Comparison of ENCODE assay signal across 8 mouse cellular contexts in genomic region chr12:80843651-80844444, GRCm38 (mm10). TPM values are rescaled to one million over a fixed set of nuclear protein-coding genes. Genes with fewer than 3 reads are reported as not detected.
DNase-seq lines count a peak whose midpoint lies in the region; ATAC-seq and TF ChIP-seq lines count a peak whose summit lies in the region.

No protein-coding gene starts in this region.

- H3K9ac ChIP-seq in neural tube, embryonic 13.5 days, result no peak overlapping the region
- H3K9ac ChIP-seq in heart, embryonic 14.5 days (ENCODE audit: low read length), result no peak overlapping the region

- no peak for DNase-seq in neural tube, embryonic 10.5 days (ENCODE audit: extremely low spot score, low spot score)
- DNase-seq in kidney, postnatal 4 days, result peak; percentile 36 to 52
- no peak for DNase-seq in layer of hippocampus, adult 8-10 months (ENCODE audit: low spot score in 2 of 2)
- DNase-seq in layer of hippocampus, postnatal 36 days, result no peak

- no peak for TF ChIP-seq CTCF in small intestine, adult 2 months (IDR thresholded peaks at IDR 0.05; ENCODE audit: extremely low read depth, insufficient read length, insufficient replicate concordance, low read depth, low read length)

- no peak overlapping the region for H3K4me2 ChIP-seq in neural tube, embryonic 13.5 days
- H3K4me2 ChIP-seq in heart, embryonic 14.5 days (ENCODE audit: low read length), result no peak overlapping the region

- TF ChIP-seq POLR2A in small intestine, adult 2 months (IDR thresholded peaks at IDR 0.05; ENCODE audit: low read depth, low read length), result no peak

- H3K27me3 ChIP-seq in neural tube, embryonic 13.5 days, result no peaks in the 10 kb centered on the region
- no peaks in the 10 kb centered on the region for H3K27me3 ChIP-seq in heart, embryonic 14.5 days (ENCODE audit: control insufficient read depth, insufficient read depth, low read length)
- H3K27me3 ChIP-seq in small intestine, adult 2 months (ENCODE audit: control insufficient read depth, insufficient read depth, low read length), result no peaks in the 10 kb centered on the region

- no peaks in the 10 kb centered on the region for H3K9me3 ChIP-seq in neural tube, embryonic 13.5 days
- no peaks in the 10 kb centered on the region for H3K9me3 ChIP-seq in heart, embryonic 14.5 days (ENCODE audit: control insufficient read depth, low read length)

- H3K36me3 ChIP-seq in neural tube, embryonic 13.5 days, result no peaks in the 10 kb centered on the region
- 0 out of 2 replicates have a peak, but pooled peaks cover 2% of the 10 kb centered on the region for H3K36me3 ChIP-seq in heart, embryonic 14.5 days (ENCODE audit: control insufficient read depth, insufficient read depth, low read length)
- H3K36me3 ChIP-seq in small intestine, adult 2 months (ENCODE audit: control insufficient read depth, insufficient read depth, low read length), result no peaks in the 10 kb centered on the region; the same call in 1 of the 2 replicates

- ATAC-seq in neural tube, embryonic 13.5 days (ENCODE audit: low read depth), result peak; percentile 36; the same call in 1 of the 2 replicates
- ATAC-seq in heart, embryonic 14.5 days (ENCODE audit: insufficient number of reproducible peaks, insufficient read depth, low FRiP score, low read depth), result no peak
- ATAC-seq in inflammation-experienced regulatory T-cells, adult 6 months, result no peak

- peaks cover 54% of the 10 kb centered on the region for H3K4me1 ChIP-seq in neural tube, embryonic 13.5 days (replicated peaks)
- H3K4me1 ChIP-seq in heart, embryonic 14.5 days (ENCODE audit: control insufficient read depth in 2 of 2, insufficient read depth in 2 of 2, low read length in 2 of 2), result peaks cover 7 to 45% of the 10 kb centered on the region in 2 experiments
- H3K4me1 ChIP-seq in small intestine, adult 2 months (ENCODE audit: control insufficient read depth, insufficient read depth, insufficient read length, low read length), result peaks cover 18% of the 10 kb centered on the region

- 77% methylated on average over 4 of the region's 4 CpGs for WGBS in neural tube, embryonic 13.5 days
- whole genome bisulfite sequencing in heart, embryonic 14.5 days, result 55% methylated on average over 4 of the region's 4 CpGs
- WGBS in small intestine, adult 2 months, result 18% methylated on average over 4 of the region's 4 CpGs

- peak overlapping the region; percentile 61; the same call in 1 of the 2 replicates for H3K27ac ChIP-seq in neural tube, embryonic 13.5 days (replicated peaks)
- peak overlapping the region; percentile 21 to 59; a peak in 2 of 4 replicates for H3K27ac ChIP-seq in heart, embryonic 14.5 days (replicated peaks in 1 of 2; ENCODE audit: control insufficient read depth in 1 of 2, insufficient read depth in 1 of 2, low read depth in 2 of 2, low read length in 2 of 2)
- H3K27ac ChIP-seq in small intestine, adult 2 months (ENCODE audit: insufficient read depth, low read depth, low read length), result peak overlapping the region; percentile 44; the same call in 1 of the 2 replicates

- no peak overlapping the region for H3K4me3 ChIP-seq in neural tube, embryonic 13.5 days
- H3K4me3 ChIP-seq in heart, embryonic 14.5 days (ENCODE audit: control insufficient read depth in 1 of 2, insufficient read depth in 1 of 2, low read depth in 1 of 2, low read length in 2 of 2), result no peak overlapping the region
- H3K4me3 ChIP-seq in small intestine, adult 2 months (ENCODE audit: low read depth, low read length), result no peak overlapping the region

RNA-seq across cellular contexts. Expression of gene Susd6, which starts 53.5 kb away (rescaled TPM):
- 12.3 and 12.9 TPM in 2 replicates for polyA plus RNA-seq in neural tube, embryonic 13.5 days (2015; fragmentation: Nextera tagmentation; extraction: Ambion mirVana)
- polyA plus RNA-seq in heart, embryonic 14.5 days (2014; fragmentation: Nextera tagmentation; extraction: Ambion mirVana), result 22.3 and 22.5 TPM in 2 replicates
- 29.4 and 54.9 TPM in 2 replicates for polyA plus RNA-seq in small intestine, adult 2 months (2012; rRNA removed)
- total RNA-seq in layer of hippocampus, adult 8-10 months (2022), result 10 to 100 TPM; 62.8 to 67.0 (median 65.0) TPM
- polyA plus RNA-seq in inflammation-experienced regulatory T-cells, adult 6 months (2017; shearing (Covaris generic)), result 10 to 100 TPM; 21.2 to 32.8 (median 26.7) TPM
- total RNA-seq in layer of hippocampus, postnatal 36 days (2021), result 10 to 100 TPM; 66.7 to 70.2 TPM

Comparison
In these comparisons a context has a peak if more than half of its experiments do, and no peak if none do; other contexts are left out.
1. DNase-seq: peak in kidney, postnatal 4 days (2 of 2); none in neural tube, embryonic 10.5 days (single experiment), layer of hippocampus, adult 8-10 months (0 of 2) and layer of hippocampus, postnatal 36 days (0 of 2).
2. Peak in every context shown above with its lines, with median percentiles within 50 percentile points of each other: H3K27ac ChIP-seq.